ENCODE assay signal across 13 mouse cellular contexts in genomic region chr3:69572561-69572960, GRCm38 (mm10).
"Had no signal": no experiment of that assay in that cellular context is flagged by ENCODE, and none has a peak within 500 bp of the region (broad histone marks: within the 10 kb centered on the region; RNA-seq: fewer than 3 reads in every experiment).

No protein-coding gene starts in this region.

- DNase-seq: kidney, adult 9 months; kidney, postnatal 14 days; kidney, postnatal 4 days; lung, adult 18-20 months; lung, postnatal 10 days; lung, postnatal 36 days; midbrain, embryonic 14.5 days; right cerebral cortex, adult 18-20 months; right cerebral cortex, postnatal 14 days; right cerebral cortex, postnatal 4 days; thymus, adult 2 months; thymus, postnatal 14 days; thymus, postnatal 4 days had no signal
